Mouse (Mus musculus) embryo, embryonic 11.5 days (tissue): ENCODE data around the gene Armh4.

Experiments used
- DNase-seq: peaks from one replicate; pipeline ENCODE4 v3.0.0-alpha.2; 2012; ENCODE audit warnings: low read depth, low spot score

Gene Armh4

GRCm38 (mm10) chr14:49738441-49739088 is 44.6 kb downstream of the Armh4 start:
- no peak for DNase-seq

GRCm38 (mm10) chr14:49733950-49734349 is 49.2 kb downstream of the Armh4 start:
- DNase-seq = peak; percentile 16

GRCm38 (mm10) chr14:49723361-49724054 is 59.7 kb downstream of the Armh4 start:
- no peak for DNase-seq

GRCm38 (mm10) chr14:49722782-49723181 is 60.4 kb downstream of the Armh4 start:
- no peak for DNase-seq

- DNase-seq = no peak
Observed at GRCm38 (mm10) chr14:49721281-49721680, 61.9 kb downstream of the Armh4 start.

- no peak for DNase-seq
Observed at GRCm38 (mm10) chr14:49719678-49720077, 63.5 kb downstream of the Armh4 start.

- DNase-seq = no peak
Observed at GRCm38 (mm10) chr14:49711016-49711415, 72.2 kb downstream of the Armh4 start.

- DNase-seq = no peak
Observed at GRCm38 (mm10) chr14:49703432-49704200, 79.6 kb downstream of the Armh4 start.

- no peak for DNase-seq
Observed at GRCm38 (mm10) chr14:49679511-49680284, 103.5 kb downstream of the Armh4 start.

- DNase-seq = no peak
Observed at GRCm38 (mm10) chr14:49676580-49676979, 106.6 kb downstream of the Armh4 start.

- DNase-seq = no peak
Observed at GRCm38 (mm10) chr14:49660444-49660843, 122.7 kb downstream of the Armh4 start.

GRCm38 (mm10) chr14:49649191-49649590 is 134.0 kb downstream of the Armh4 start:
- DNase-seq = no peak

- DNase-seq = no peak
Observed at GRCm38 (mm10) chr14:49637422-49637821, 145.8 kb downstream of the Armh4 start.

- no peak for DNase-seq
Observed at GRCm38 (mm10) chr14:49626055-49626454, 157.1 kb downstream of the Armh4 start.
